In genomic region chr1:128835510-128835909, GRCm38 (mm10) we compare ENCODE assay signal across 22 mouse cellular contexts.
"Had no signal": no experiment of that assay in that cellular context is flagged by ENCODE, and none has a peak within 500 bp of the region (broad histone marks: within the 10 kb centered on the region; RNA-seq: fewer than 3 reads in every experiment).

No protein-coding gene starts in this region.

- H3K36me3 ChIP-seq: hindbrain, embryonic 13.5 days; hindbrain, embryonic 15.5 days; kidney, embryonic 15.5 days; limb, embryonic 13.5 days; limb, embryonic 15.5 days; liver, embryonic 12.5 days had no signal

- H3K9me3 ChIP-seq: hindbrain, embryonic 13.5 days; hindbrain, embryonic 15.5 days; kidney, embryonic 15.5 days; limb, embryonic 13.5 days; limb, embryonic 15.5 days; liver, embryonic 12.5 days had no signal

- H3K27ac ChIP-seq: hindbrain, embryonic 13.5 days; hindbrain, embryonic 15.5 days; hindbrain, postnatal 0 days; kidney, embryonic 15.5 days; kidney, postnatal 0 days; limb, embryonic 13.5 days; limb, embryonic 15.5 days; liver, embryonic 12.5 days; liver, embryonic 14.5 days had no signal

- ATAC-seq: hindbrain, postnatal 0 days; intestine, embryonic 16.5 days; liver, embryonic 12.5 days had no signal

- H3K4me1 ChIP-seq: liver, embryonic 12.5 days had no signal

- H3K4me3 ChIP-seq: hindbrain, embryonic 13.5 days; hindbrain, embryonic 15.5 days; kidney, embryonic 15.5 days; limb, embryonic 13.5 days; limb, embryonic 15.5 days; liver, embryonic 12.5 days had no signal

- H3K27me3 ChIP-seq: hindbrain, embryonic 13.5 days; hindbrain, embryonic 15.5 days; kidney, embryonic 15.5 days; limb, embryonic 13.5 days; liver, embryonic 12.5 days had no signal

- DNase-seq: gastrocnemius, postnatal 14 days; gastrocnemius, postnatal 36 days; heart, adult 18-20 months; heart, postnatal 10 days; kidney, adult 11 months; kidney, adult 2 months; kidney, adult 9 months; kidney, postnatal 14 days; kidney, postnatal 36 days; layer of hippocampus, adult 9-11 months; layer of hippocampus, postnatal 36 days; left cerebral cortex, postnatal 4 days had no signal
